Mouse (Mus musculus) CH12.LX (cell line): Measurements from ENCODE around the gene App.

ENCODE experiments used
- CTCF ChIP-seq, 2 experiments: IDR thresholded peaks in 1 of 2; conservative IDR thresholded peaks in 1 of 2; 2 replicates each; pipeline ENCODE4 v1.5.1; 2011 to 2012; ENCODE audit warnings: low read depth in 2 of 2, low read length in 2 of 2, improper control_type of control experiment in 1 of 2, inconsistent platforms in 1 of 2, mild to moderate bottlenecking in 1 of 2, moderate library complexity in 1 of 2
- E2F4 ChIP-seq: IDR thresholded peaks from 2 replicates; pipeline ENCODE4 v1.6.1; 2011; ENCODE audit warnings: low read depth, low read length, improper control_type of control experiment; ENCODE audit not compliant: insufficient replicate concordance
- MAX ChIP-seq: IDR thresholded peaks from 2 replicates; pipeline ENCODE4 v1.6.1; 2011; ENCODE audit warnings: low read length, improper control_type of control experiment
- RCOR1 ChIP-seq: conservative IDR thresholded peaks from 2 replicates; pipeline ENCODE4 v1.6.1; 2012; ENCODE audit warnings: low read depth, mild to moderate bottlenecking, inconsistent platforms, low read length, improper control_type of control experiment
- ZMIZ1 ChIP-seq: IDR thresholded peaks from 2 replicates; pipeline ENCODE4 v1.6.1; 2012; ENCODE audit warnings: low read depth, mild to moderate bottlenecking, inconsistent platforms, low read length, improper control_type of control experiment
- ZNF384 ChIP-seq: IDR thresholded peaks from 2 replicates; pipeline ENCODE4 v1.6.1; 2012; ENCODE audit warnings: low read depth, low read length, improper control_type of control experiment, inconsistent platforms

- no peak for TF ChIP-seq E2F4
- TF ChIP-seq RCOR1 = no peak
- no peak for TF ChIP-seq MAX
- TF ChIP-seq ZMIZ1 = no peak
- TF ChIP-seq ZNF384 = no peak
- no peak for TF ChIP-seq CTCF (conservative IDR thresholded peaks at IDR 0.05 in 1 of 2, IDR thresholded peaks at IDR 0.05 in 1 of 2; ENCODE audit: low read depth in 2 of 2, low read length in 2 of 2)
These were observed 173.3 kb downstream of the App start for GRCm38 (mm10) chr16:85000304-85000703.
